Mouse (Mus musculus) kidney, embryonic 16.5 days (tissue): ENCODE results near the gene Gprc5c. TPM values are rescaled to one million over a fixed set of nuclear protein-coding genes. Genes with fewer than 3 reads are reported as not detected.
A peak's percentile ranks its signal among the peaks of the same experiment; 100 is the strongest.

ENCODE experiments used
- ATAC-seq: fragments of 200-750 bp; cut with Nextera tagmentation; 2 replicates; pipeline ENCODE4 v1.8.0; 2017; ENCODE audit warnings: moderate TSS enrichment; ENCODE audit not compliant: low FRiP score, low TSS enrichment
- H3K27ac ChIP-seq: fragments of 300-500 bp; sonication (generic); 2 replicates; pipeline ENCODE4 v1.5.1; 2014; ENCODE audit warnings: low read length
- H3K27me3 ChIP-seq: fragments of 300-500 bp; sonication (generic); 2 replicates; pipeline ENCODE4 v1.6.1; 2014; ENCODE audit warnings: low read length, control low read depth, mixed read lengths; ENCODE audit not compliant: insufficient read depth
- H3K36me3 ChIP-seq: fragments of 300-500 bp; sonication (generic); 2 replicates; pipeline ENCODE4 v1.6.1; 2014; ENCODE audit warnings: low read length, control low read depth, mixed read lengths; ENCODE audit not compliant: insufficient read depth
- H3K4me1 ChIP-seq: fragments of 300-500 bp; sonication (generic); 2 replicates; pipeline ENCODE4 v1.6.1; 2014; ENCODE audit warnings: low read length, control low read depth, mixed read lengths; ENCODE audit not compliant: insufficient read depth
- H3K4me2 ChIP-seq: fragments of 300-500 bp; sonication (generic); replicated peaks from 2 replicates; pipeline ENCODE4 v1.6.1; 2014; ENCODE audit warnings: low read depth, low read length
- H3K4me3 ChIP-seq: fragments of 300-500 bp; sonication (generic); 2 replicates; pipeline ENCODE4 v1.5.1; 2014; ENCODE audit warnings: mild to moderate bottlenecking, low read length
- H3K9ac ChIP-seq: fragments of 300-500 bp; sonication (generic); replicated peaks from 2 replicates; pipeline ENCODE4 v1.6.1; 2014; ENCODE audit warnings: low read length
- H3K9me3 ChIP-seq: fragments of 300-500 bp; sonication (generic); 2 replicates; pipeline ENCODE4 v1.6.1; 2016; ENCODE audit warnings: low read length, control low read depth
- WGBS: fragments of 180-500 bp; shearing (Covaris S2); extraction: QIAGEN DNeasy Blood & Tissue Kit; methylation state at CpG from one replicate; pipeline ENCODE4 v1.1.7; 2014; 5-methylcytosine and 5-hydroxymethylcytosine counted together
- polyA plus RNA-seq: library from polyadenylated mRNA; unstranded; fragments of >200 nt; fragmentation: Nextera tagmentation; extraction: Ambion mirVana; gene quantifications from 2 replicates; pipeline ENCODE4 v1.2.1, GENCODE M21; 2015

The Gprc5c gene
- polyA plus RNA-seq, 1 experiment from 2014 or later, result 153 TPM

DNA sequence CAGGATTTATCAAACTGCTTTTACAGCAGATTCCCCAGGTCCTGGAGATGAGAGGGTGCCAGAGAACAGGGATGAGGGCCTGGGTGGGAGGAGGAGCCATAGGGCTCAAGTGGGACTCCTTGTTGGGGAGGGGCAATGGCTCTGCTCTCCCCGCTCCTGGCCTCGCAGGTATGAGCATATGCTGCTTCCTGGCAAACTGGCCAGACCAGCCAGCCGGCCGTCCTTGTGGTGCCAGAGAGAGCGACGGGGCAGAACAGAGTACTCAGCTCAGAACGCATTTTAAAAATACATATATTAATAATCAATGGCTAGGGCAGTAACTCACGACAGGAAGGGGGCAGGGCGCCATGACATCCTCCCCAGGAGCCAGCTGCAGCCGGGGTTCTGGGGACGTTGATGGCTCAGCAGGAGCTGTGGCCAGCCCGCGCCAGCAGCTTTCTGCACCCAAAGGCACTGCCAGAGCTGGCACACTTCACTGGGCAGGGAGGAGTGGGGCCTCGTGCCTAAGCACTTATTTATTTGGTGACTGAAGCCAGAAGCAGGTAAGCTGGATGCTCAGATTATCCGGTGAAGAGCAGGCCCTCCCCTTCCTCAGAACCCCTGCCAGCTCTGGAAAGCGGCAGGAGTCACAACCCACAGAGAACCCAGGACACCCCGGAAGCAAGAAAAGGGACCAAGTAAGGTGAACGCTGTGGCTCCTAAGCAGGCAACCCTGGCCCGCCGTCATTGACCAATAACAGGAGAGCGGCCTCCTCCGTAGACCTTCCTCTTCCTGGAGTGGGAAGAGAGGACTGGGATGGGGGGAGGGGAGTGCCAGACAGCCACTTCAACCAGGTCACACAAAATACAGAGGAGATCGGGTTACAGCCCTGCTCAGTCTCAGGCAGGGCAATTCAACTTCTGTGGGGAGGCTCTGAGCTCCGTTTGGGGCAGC is 21.2 kb upstream of the Gprc5c start:
- Histone ChIP-seq H3K4me3 (peak overlapping the region; percentile 32), H3K27me3 (no peaks in the 10 kb centered on the region), H3K4me2 (peak overlapping the region; percentile 48), H3K9me3 (no peaks in the 10 kb centered on the region), H3K36me3 (no peaks in the 10 kb centered on the region), H3K27ac (peak overlapping the region; percentile 94), H3K4me1 (peaks cover 38% of the 10 kb centered on the region), H3K9ac (peak overlapping the region; percentile 56)
- peak; percentile 92 for ATAC-seq
- WGBS, result 5% methylated on average over 24 of the region's 24 CpGs

DNA sequence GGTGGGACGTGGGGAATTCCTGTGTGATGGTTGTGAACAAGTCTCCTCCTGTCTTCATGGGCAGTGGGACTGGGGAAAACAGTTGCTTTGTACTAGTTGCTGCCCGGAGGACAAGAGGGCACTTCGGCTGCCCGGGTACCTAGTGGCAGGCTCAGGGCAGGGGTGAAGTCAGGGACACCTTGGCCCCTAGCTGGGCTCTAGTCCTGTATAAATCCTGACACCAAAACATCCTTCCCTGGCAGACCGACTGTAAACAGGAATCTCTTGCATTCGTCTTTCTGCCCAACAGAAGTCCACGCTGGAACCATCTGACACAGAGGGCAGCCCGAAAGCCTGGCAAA is 20.5 kb upstream of the Gprc5c start:
- Histone ChIP-seq H3K27ac (peak overlapping the region; percentile 94), H3K9me3 (no peaks in the 10 kb centered on the region), H3K4me3 (peak overlapping the region; percentile 32), H3K4me2 (peak overlapping the region; percentile 48), H3K9ac (peak overlapping the region; percentile 56), H3K4me1 (peaks cover 38% of the 10 kb centered on the region), H3K27me3 (no peaks in the 10 kb centered on the region), H3K36me3 (no peaks in the 10 kb centered on the region)
- WGBS, result 11% methylated on average over 8 of the region's 8 CpGs
- peak; percentile 32; the same call in 1 of the 2 replicates for ATAC-seq

GRCm38 (mm10) chr11:114833166-114833565 is 17.8 kb upstream of the Gprc5c start:
- Histone ChIP-seq H3K4me2 (no peak overlapping the region), H3K9me3 (no peaks in the 10 kb centered on the region), H3K4me1 (peaks cover 40% of the 10 kb centered on the region), H3K27ac (no peak overlapping the region), H3K27me3 (no peaks in the 10 kb centered on the region), H3K9ac (no peak overlapping the region), H3K4me3 (no peak overlapping the region), H3K36me3 (no peaks in the 10 kb centered on the region)
- ATAC-seq, result no peak
- WGBS, result 60% methylated on average over 5 of the region's 5 CpGs

GRCm38 (mm10) chr11:114843818-114844463 is 7.0 kb upstream of the Gprc5c start:
- Histone ChIP-seq H3K4me2 (peak overlapping the region; percentile 30; the same call in 1 of the 2 replicates), H3K9ac (peak overlapping the region; percentile 55), H3K36me3 (no peaks in the 10 kb centered on the region), H3K27ac (peak overlapping the region; percentile 85), H3K4me1 (peaks cover 44% of the 10 kb centered on the region), H3K9me3 (peaks cover 3% of the 10 kb centered on the region; the same call in 1 of the 2 replicates), H3K4me3 (0 out of 2 replicates have a peak overlapping the region, but pooled peaks have one; percentile 1), H3K27me3 (no peaks in the 10 kb centered on the region)
- ATAC-seq, result peak; percentile 75
- 8% methylated on average over 8 of the region's 8 CpGs for WGBS

- peak; percentile 53 for ATAC-seq
- H3K9me3 ChIP-seq, result peaks cover 3% of the 10 kb centered on the region; the same call in 1 of the 2 replicates
- H3K27me3 ChIP-seq, result no peaks in the 10 kb centered on the region
- peak overlapping the region; percentile 55 for H3K9ac ChIP-seq
- 39% methylated on average over 7 of the region's 7 CpGs for WGBS
- H3K36me3 ChIP-seq, result no peaks in the 10 kb centered on the region
- H3K4me2 ChIP-seq, result peak overlapping the region; percentile 30; the same call in 1 of the 2 replicates
- peaks cover 51% of the 10 kb centered on the region for H3K4me1 ChIP-seq
- H3K27ac ChIP-seq, result peak overlapping the region; percentile 85
- H3K4me3 ChIP-seq, result 0 out of 2 replicates have a peak overlapping the region, but pooled peaks have one; percentile 1
Measured at GRCm38 (mm10) chr11:114844464-114845220, 6.3 kb upstream of the Gprc5c start.

DNA sequence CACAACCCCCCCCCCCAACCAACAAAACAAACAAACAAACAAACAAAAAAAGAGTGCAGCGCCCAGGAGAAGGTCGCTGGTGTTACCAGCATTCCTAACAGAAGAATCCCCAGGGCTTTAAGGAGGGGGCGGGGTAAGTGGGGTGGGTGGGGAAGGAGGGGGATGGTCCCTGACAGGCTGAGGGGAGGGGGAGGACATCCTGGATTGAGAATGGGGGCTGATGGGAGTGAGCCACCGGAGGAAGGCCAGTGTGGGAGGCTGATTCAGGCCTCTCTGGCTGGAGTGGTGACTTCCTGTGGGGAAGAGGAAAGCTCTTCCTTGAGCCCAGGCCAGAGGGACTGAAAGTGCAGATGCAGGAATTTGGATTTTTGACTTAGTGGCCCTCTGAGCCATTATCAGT is 4.6 kb upstream of the Gprc5c start:
- ATAC-seq, result no peak
- no peak overlapping the region for H3K9ac ChIP-seq
- H3K4me1 ChIP-seq, result peaks cover 67% of the 10 kb centered on the region
- H3K9me3 ChIP-seq, result peaks cover 2% of the 10 kb centered on the region; the same call in 1 of the 2 replicates
- H3K36me3 ChIP-seq, result no peaks in the 10 kb centered on the region
- no peak overlapping the region for H3K4me2 ChIP-seq
- 66% methylated on average over 4 of the region's 4 CpGs for WGBS
- peak overlapping the region; percentile 64 for H3K27ac ChIP-seq
- no peak overlapping the region for H3K4me3 ChIP-seq
- no peaks in the 10 kb centered on the region for H3K27me3 ChIP-seq

DNA sequence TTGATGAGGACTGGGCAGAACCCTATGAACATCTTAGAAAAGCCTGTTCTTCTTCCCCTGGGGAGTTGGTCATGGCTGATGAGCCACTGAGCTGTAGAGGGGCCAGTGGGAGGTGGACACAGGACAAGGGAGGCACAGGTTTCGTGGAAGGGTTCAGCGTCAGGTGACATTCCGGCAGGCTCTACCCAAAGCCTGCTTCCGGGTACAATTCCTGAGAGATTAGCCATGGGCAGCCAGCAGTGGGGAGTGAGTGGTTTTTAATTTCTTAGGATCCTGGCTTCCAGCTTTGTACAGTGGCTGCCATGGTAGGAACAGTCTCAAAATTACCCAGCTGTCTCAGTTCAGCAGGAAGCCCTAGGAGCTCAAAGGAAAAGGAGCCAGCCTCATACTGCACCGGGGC is 3.9 kb upstream of the Gprc5c start:
- H3K4me1 ChIP-seq, result peaks cover 67% of the 10 kb centered on the region
- H3K27ac ChIP-seq, result peak overlapping the region; percentile 64
- H3K27me3 ChIP-seq, result no peaks in the 10 kb centered on the region
- H3K36me3 ChIP-seq, result no peaks in the 10 kb centered on the region
- 44% methylated on average over 5 of the region's 5 CpGs for WGBS
- no peak overlapping the region for H3K9ac ChIP-seq
- no peak overlapping the region for H3K4me3 ChIP-seq
- H3K9me3 ChIP-seq, result no peaks in the 10 kb centered on the region
- no peak for ATAC-seq
- no peak overlapping the region for H3K4me2 ChIP-seq

GRCm38 (mm10) chr11:114849572-114849971 is 1.4 kb upstream of the Gprc5c start:
- Histone ChIP-seq H3K36me3 (no peaks in the 10 kb centered on the region), H3K4me1 (peaks cover 70% of the 10 kb centered on the region), H3K9me3 (no peaks in the 10 kb centered on the region), H3K4me3 (no peak overlapping the region), H3K27ac (peak overlapping the region; percentile 99), H3K4me2 (0 out of 2 replicates have a peak overlapping the region, but pooled peaks have one; percentile 98), H3K9ac (peak overlapping the region; percentile 94), H3K27me3 (no peaks in the 10 kb centered on the region)
- WGBS, result 9% methylated on average over 2 of the region's 2 CpGs
- no peak for ATAC-seq

DNA sequence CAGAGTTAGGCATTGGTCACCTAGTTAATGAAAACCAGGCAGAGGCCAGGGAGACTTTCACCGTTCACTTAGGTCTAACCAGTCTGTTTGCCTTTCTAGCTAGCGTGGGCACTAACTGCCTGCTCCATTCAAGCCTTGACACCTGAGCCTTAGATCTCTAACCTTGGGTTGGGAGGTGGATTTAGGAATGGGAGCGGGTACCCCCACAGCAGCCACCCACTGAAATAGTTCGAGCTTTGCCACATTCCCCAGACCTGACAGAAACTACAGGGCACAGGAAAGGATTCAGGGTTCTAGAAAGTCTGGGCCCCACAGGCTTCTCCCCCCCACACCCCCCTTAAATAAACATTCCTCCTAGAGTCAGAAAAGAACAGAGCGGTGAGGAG is 893 bp upstream of the Gprc5c start:
- ATAC-seq, result peak; percentile 10
- no peaks in the 10 kb centered on the region for H3K9me3 ChIP-seq
- no peaks in the 10 kb centered on the region for H3K27me3 ChIP-seq
- H3K9ac ChIP-seq, result peak overlapping the region; percentile 94
- H3K4me3 ChIP-seq, result peak overlapping the region; percentile 68; the same call in 1 of the 2 replicates
- peaks cover 71% of the 10 kb centered on the region for H3K4me1 ChIP-seq
- peak overlapping the region; percentile 98 for H3K4me2 ChIP-seq
- 13% methylated on average over 5 of the region's 5 CpGs for WGBS
- H3K27ac ChIP-seq, result peak overlapping the region; percentile 99
- H3K36me3 ChIP-seq, result no peaks in the 10 kb centered on the region
